Mouse (Mus musculus) E14TG2a.4 (cell line): Measurements from ENCODE around the gene Supt5.
A peak's percentile ranks its signal among the peaks of the same experiment; 100 is the strongest.

Experiments
- H3K27me3 ChIP-seq: 2 replicates; pipeline ENCODE4 v1.6.1; 2014; ENCODE audit warnings: low read length, control low read depth; ENCODE audit not compliant: insufficient read depth
- H3K36me3 ChIP-seq: 2 replicates; pipeline ENCODE4 v1.6.1; 2014; ENCODE audit warnings: low read length, control low read depth; ENCODE audit not compliant: insufficient read depth
- H3K4me1 ChIP-seq: replicated peaks from 2 replicates; pipeline ENCODE4 v1.6.1; 2014; ENCODE audit warnings: low read depth, low read length, control low read depth
- H3K4me3 ChIP-seq: replicated peaks from 2 replicates; pipeline ENCODE4 v1.5.1; 2014; ENCODE audit warnings: mild to moderate bottlenecking, low read length
- H3K9me3 ChIP-seq: 2 replicates; pipeline ENCODE4 v1.6.1; 2014; ENCODE audit warnings: low read length, control low read depth
- CTCF ChIP-seq: conservative IDR thresholded peaks from 2 replicates; pipeline ENCODE4 v1.5.1; 2014; ENCODE audit warnings: low read length
- NANOG ChIP-seq: IDR thresholded peaks from 2 replicates; pipeline ENCODE4 v1.6.1; 2014; ENCODE audit warnings: borderline replicate concordance, low read length, mixed read lengths
- POU5F1 ChIP-seq: IDR thresholded peaks from 2 replicates; pipeline ENCODE4 v1.6.1; 2014; ENCODE audit warnings: low read length, borderline replicate concordance

Gene Supt5

GRCm38 (mm10) chr7:28321974-28322720 lies 16.4 kb downstream of the Supt5 start:
- peaks cover 22% of the 10 kb centered on the region for H3K4me1 ChIP-seq
- H3K9me3 ChIP-seq: no peaks in the 10 kb centered on the region
- peaks cover 100% of the 10 kb centered on the region for H3K36me3 ChIP-seq
- H3K27me3 ChIP-seq: no peaks in the 10 kb centered on the region
- TF ChIP-seq NANOG: no peak
- no peak overlapping the region for H3K4me3 ChIP-seq

GRCm38 (mm10) chr7:28318714-28319113 lies 19.8 kb downstream of the Supt5 start:
- TF ChIP-seq CTCF (no peak), POU5F1 (no peak), NANOG (no peak)
- peaks cover 8% of the 10 kb centered on the region for H3K4me1 ChIP-seq
- H3K36me3 ChIP-seq: peaks cover 98% of the 10 kb centered on the region
- no peak overlapping the region for H3K4me3 ChIP-seq
- H3K9me3 ChIP-seq: no peaks in the 10 kb centered on the region
- no peaks in the 10 kb centered on the region for H3K27me3 ChIP-seq

GRCm38 (mm10) chr7:28318036-28318435 lies 20.5 kb downstream of the Supt5 start:
- no peak for TF ChIP-seq POU5F1
- TF ChIP-seq NANOG: no peak
- no peak for TF ChIP-seq CTCF
- Histone ChIP-seq H3K4me3 (no peak overlapping the region), H3K36me3 (peaks cover 92% of the 10 kb centered on the region), H3K27me3 (no peaks in the 10 kb centered on the region), H3K9me3 (no peaks in the 10 kb centered on the region), H3K4me1 (peaks cover 13% of the 10 kb centered on the region)

GRCm38 (mm10) chr7:28311926-28312543 lies 26.5 kb downstream of the Supt5 start, which contains the start of gene Timm50:
Gene Timm50, minus strand, starts transcription at chr7:28312072.
- H3K4me1 ChIP-seq: peaks cover 34% of the 10 kb centered on the region
- peak within 1 kb of the TSS; percentile 100 for H3K4me3 ChIP-seq
- TF ChIP-seq CTCF (no peak), POU5F1 (no peak), NANOG (no peak)
- H3K36me3 ChIP-seq: peaks cover 71% of the 10 kb centered on the region
- no peaks in the 10 kb centered on the region for H3K9me3 ChIP-seq
- H3K27me3 ChIP-seq: no peaks in the 10 kb centered on the region

- Histone ChIP-seq H3K27me3 (no peaks in the 10 kb centered on the region), H3K9me3 (no peaks in the 10 kb centered on the region), H3K4me1 (peaks cover 38% of the 10 kb centered on the region), H3K4me3 (peak overlapping the region; percentile 100), H3K36me3 (peaks cover 71% of the 10 kb centered on the region)
- no peak for TF ChIP-seq NANOG
- no peak for TF ChIP-seq CTCF
- TF ChIP-seq POU5F1: no peak
Measured at GRCm38 (mm10) chr7:28311151-28311925, 27.2 kb downstream of the Supt5 start.

- Histone ChIP-seq H3K9me3 (no peaks in the 10 kb centered on the region), H3K4me1 (peaks cover 47% of the 10 kb centered on the region), H3K27me3 (no peaks in the 10 kb centered on the region), H3K4me3 (no peak overlapping the region; the same call in 1 of the 2 replicates), H3K36me3 (peaks cover 71% of the 10 kb centered on the region)
- TF ChIP-seq CTCF (no peak), POU5F1 (no peak), NANOG (no peak)
Measured at GRCm38 (mm10) chr7:28309737-28310136, 28.8 kb downstream of the Supt5 start.

GRCm38 (mm10) chr7:28306216-28306615 lies 32.3 kb downstream of the Supt5 start:
- no peaks in the 10 kb centered on the region for H3K9me3 ChIP-seq
- H3K4me3 ChIP-seq: no peak overlapping the region
- H3K27me3 ChIP-seq: peaks cover 4% of the 10 kb centered on the region
- H3K4me1 ChIP-seq: peaks cover 59% of the 10 kb centered on the region
- TF ChIP-seq CTCF (no peak), POU5F1 (no peak), NANOG (no peak)
- H3K36me3 ChIP-seq: peaks cover 75% of the 10 kb centered on the region

- Histone ChIP-seq H3K36me3 (peaks cover 72% of the 10 kb centered on the region), H3K27me3 (peaks cover 10% of the 10 kb centered on the region), H3K9me3 (no peaks in the 10 kb centered on the region), H3K4me1 (peaks cover 59% of the 10 kb centered on the region), H3K4me3 (no peak overlapping the region)
- no peak for TF ChIP-seq NANOG
- no peak for TF ChIP-seq CTCF
- TF ChIP-seq POU5F1: no peak
Measured at GRCm38 (mm10) chr7:28305641-28306040, 32.9 kb downstream of the Supt5 start.
